Mouse (Mus musculus) olfactory bulb, adult 2 months (tissue): ENCODE data around the gene Gm6685. TPM values are rescaled to one million over a fixed set of nuclear protein-coding genes. Genes with fewer than 3 reads are reported as not detected.

Source experiments
- H3K27ac ChIP-seq: fragments of 200-500 bp; 2 replicates; pipeline ENCODE4 v1.5.1; 2012; ENCODE audit warnings: low read depth, low read length; ENCODE audit not compliant: insufficient read depth
- H3K4me1 ChIP-seq: fragments of 200-500 bp; 2 replicates; pipeline ENCODE4 v1.6.1; 2012; ENCODE audit warnings: low read length; ENCODE audit not compliant: control insufficient read depth, insufficient read depth
- H3K4me3 ChIP-seq: fragments of 200-500 bp; 2 replicates; pipeline ENCODE4 v1.5.1; 2012; ENCODE audit warnings: mild to moderate bottlenecking, low read depth, low read length, moderate library complexity; ENCODE audit not compliant: insufficient read depth
- CTCF ChIP-seq: fragments of 200-500 bp; IDR thresholded peaks from 2 replicates; pipeline ENCODE4 v1.5.1; 2012; ENCODE audit warnings: low read depth, mild to moderate bottlenecking, low read length, moderate library complexity; ENCODE audit not compliant: insufficient read depth
- POLR2A ChIP-seq: fragments of 200-500 bp; IDR thresholded peaks from 2 replicates; pipeline ENCODE4 v1.6.1; 2012; ENCODE audit warnings: mild to moderate bottlenecking, low read depth, low read length, moderate library complexity; ENCODE audit not compliant: insufficient read depth
- WGBS: fragments of 180-500 bp; shearing (Covaris S2); methylation state at CpG from one replicate; pipeline ENCODE4 v1.1.7; 2018; 5-methylcytosine and 5-hydroxymethylcytosine counted together
- polyA plus RNA-seq: library from polyadenylated mRNA; stranded (reverse); fragments of >200 nt; gene quantifications from 2 replicates; pipeline ENCODE4 v1.2.4, GENCODE M21; 2012; ENCODE audit warnings: low replicate concordance; ENCODE audit not compliant: missing spikeins, insufficient read depth, insufficient read length

Gm6685 gene
- polyA plus RNA-seq, 1 experiment: not detected

DNA sequence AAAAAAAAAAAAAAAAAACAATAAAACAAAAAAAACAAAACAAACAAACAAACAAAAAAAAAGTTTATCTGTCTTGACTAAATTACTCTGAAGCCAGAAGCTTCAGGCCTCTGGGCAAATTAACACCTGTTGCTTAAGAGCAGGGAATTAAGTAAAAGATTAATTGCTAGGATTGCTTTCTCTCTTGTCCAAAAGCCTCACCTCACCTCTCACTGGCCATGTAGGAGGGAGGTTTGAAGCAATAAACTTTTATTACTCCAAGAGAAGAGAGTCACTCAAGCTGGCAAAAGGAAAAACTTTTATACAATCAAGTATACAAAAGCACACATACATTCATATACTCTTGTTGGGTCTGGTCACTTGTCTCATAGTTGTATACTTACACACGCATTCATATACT is 31.9 kb downstream of the Gm6685 start:
- no peak overlapping the region for H3K27ac ChIP-seq
- H3K4me3 ChIP-seq: no peak overlapping the region
- H3K4me1 ChIP-seq: no peaks in the 10 kb centered on the region
- WGBS: 93% methylated on average over 1 of the region's 1 CpGs
- TF ChIP-seq POLR2A (no peak), CTCF (no peak)

GRCm38 (mm10) chr11:28290440-28290839 is 49.2 kb downstream of the Gm6685 start:
- Histone ChIP-seq H3K27ac (no peak overlapping the region), H3K4me3 (no peak overlapping the region), H3K4me1 (no peaks in the 10 kb centered on the region)
- no peak for TF ChIP-seq CTCF
- no peak for TF ChIP-seq POLR2A
- 69% methylated on average over 1 of the region's 1 CpGs for WGBS

Other genes with a start within 250 kb of the Gm6685 start
- not detected in 2 replicates for gene Ccdc85a, start 244.5 kb upstream of the Gm6685 start, polyA plus RNA-seq